Mouse (Mus musculus) neural tube, embryonic 14.5 days (tissue): ENCODE data around the gene Cbarp. TPM values are rescaled to one million over a fixed set of nuclear protein-coding genes. Genes with fewer than 3 reads are reported as not detected.

ENCODE experiments used
- ATAC-seq: fragments of 200-750 bp; cut with Nextera tagmentation; 2 replicates; pipeline ENCODE4 v1.8.0; 2017; ENCODE audit warnings: low read depth, mild to moderate bottlenecking, moderate TSS enrichment, moderate library complexity
- H3K27ac ChIP-seq: fragments of 300-500 bp; sonication (generic); 2 replicates; pipeline ENCODE4 v1.5.1; 2014; ENCODE audit warnings: low read depth, mild to moderate bottlenecking, control low read depth, low read length, moderate library complexity, mixed read lengths
- H3K27me3 ChIP-seq: fragments of 300-500 bp; sonication (generic); 2 replicates; pipeline ENCODE4 v1.6.1; 2014; ENCODE audit warnings: low read length; ENCODE audit not compliant: control insufficient read depth, insufficient read depth
- H3K36me3 ChIP-seq: fragments of 300-500 bp; sonication (generic); 2 replicates; pipeline ENCODE4 v1.6.1; 2014; ENCODE audit warnings: low read length, mixed read lengths; ENCODE audit not compliant: control insufficient read depth, insufficient read depth
- H3K4me1 ChIP-seq: fragments of 300-500 bp; sonication (generic); 2 replicates; pipeline ENCODE4 v1.6.1; 2014; ENCODE audit warnings: low read length; ENCODE audit not compliant: control insufficient read depth, insufficient read depth
- H3K4me2 ChIP-seq: fragments of 300-500 bp; sonication (generic); 2 replicates; pipeline ENCODE4 v1.6.1; 2014; ENCODE audit warnings: mild to moderate bottlenecking, low read depth, low read length, control low read depth
- H3K4me3 ChIP-seq: fragments of 300-500 bp; sonication (generic); 2 replicates; pipeline ENCODE4 v1.5.1; 2014; ENCODE audit warnings: low read depth, low read length, control low read depth, mixed read lengths
- H3K9ac ChIP-seq: fragments of 300-500 bp; sonication (generic); replicated peaks from 2 replicates; pipeline ENCODE4 v1.6.1; 2014; ENCODE audit warnings: low read depth, mild to moderate bottlenecking, control low read depth, low read length, mixed read lengths
- H3K9me3 ChIP-seq: fragments of 300-500 bp; sonication (generic); 2 replicates; pipeline ENCODE4 v1.6.1; 2016; ENCODE audit warnings: low read length; ENCODE audit not compliant: control insufficient read depth
- WGBS: fragments of 180-500 bp; shearing (Covaris S2); extraction: QIAGEN DNeasy Blood & Tissue Kit; methylation state at CpG from one replicate; pipeline ENCODE4 v1.1.7; 2014; 5-methylcytosine and 5-hydroxymethylcytosine counted together
- polyA plus RNA-seq: library from polyadenylated mRNA; unstranded; fragments of >200 nt; fragmentation: Nextera tagmentation; extraction: Ambion mirVana; gene quantifications from 2 replicates; pipeline ENCODE4 v1.2.1, GENCODE M21; 2014

Gene Cbarp
- polyA plus RNA-seq, 1 experiment from 2014 or later = 101 TPM

GRCm38 (mm10) chr10:80115944-80116335 lies 24.7 kb downstream of the Cbarp start:
- H3K4me1 ChIP-seq = peaks cover 35% of the 10 kb centered on the region
- ATAC-seq = no peak
- no peaks in the 10 kb centered on the region for H3K9me3 ChIP-seq
- peak overlapping the region; percentile 83 for H3K9ac ChIP-seq
- 0% methylated on average over 63 of the region's 63 CpGs for WGBS
- H3K27ac ChIP-seq = peak overlapping the region; percentile 80
- H3K4me3 ChIP-seq = peak overlapping the region; percentile 97
- peak overlapping the region; percentile 94 for H3K4me2 ChIP-seq
- H3K27me3 ChIP-seq = no peaks in the 10 kb centered on the region
- H3K36me3 ChIP-seq = no peaks in the 10 kb centered on the region

GRCm38 (mm10) chr10:80115290-80115943 lies 25.2 kb downstream of the Cbarp start, which contains the start of gene Stk11:
Gene Stk11, plus strand, starts transcription at chr10:80115803.
- H3K36me3 ChIP-seq = no peaks in the 10 kb centered on the region
- H3K9me3 ChIP-seq = no peaks in the 10 kb centered on the region
- H3K4me1 ChIP-seq = peaks cover 35% of the 10 kb centered on the region
- peak within 1 kb of the TSS; percentile 83 for H3K9ac ChIP-seq
- peak within 1 kb of the TSS; percentile 94 for H3K4me2 ChIP-seq
- H3K4me3 ChIP-seq = peak within 1 kb of the TSS; percentile 97
- no peaks in the 10 kb centered on the region for H3K27me3 ChIP-seq
- H3K27ac ChIP-seq = peak within 1 kb of the TSS; percentile 80
- under 1% methylated on average over 70 of the region's 70 CpGs for WGBS
- ATAC-seq = peak; percentile 97

GRCm38 (mm10) chr10:80114341-80115284 lies 26.0 kb downstream of the Cbarp start:
- peak overlapping the region; percentile 18 for H3K9ac ChIP-seq

GRCm38 (mm10) chr10:80107678-80108077 lies 33.0 kb downstream of the Cbarp start:
- Histone ChIP-seq H3K9me3 (no peaks in the 10 kb centered on the region), H3K27ac (no peak overlapping the region), H3K4me2 (no peak overlapping the region), H3K27me3 (no peaks in the 10 kb centered on the region), H3K9ac (no peak overlapping the region), H3K4me3 (no peak overlapping the region), H3K4me1 (no peaks in the 10 kb centered on the region), H3K36me3 (no peaks in the 10 kb centered on the region)
- WGBS = 55% methylated on average over 6 of the region's 6 CpGs
- no peak for ATAC-seq

More at GRCm38 (mm10) chr10:80114341-80115284, 26.0 kb downstream of the Cbarp start:
- Histone ChIP-seq H3K4me1 (peaks cover 31% of the 10 kb centered on the region), H3K4me3 (peak overlapping the region; percentile 97), H3K4me2 (peak overlapping the region; percentile 94), H3K27me3 (no peaks in the 10 kb centered on the region), H3K27ac (peak overlapping the region; percentile 69; the same call in 1 of the 2 replicates), H3K36me3 (no peaks in the 10 kb centered on the region), H3K9me3 (no peaks in the 10 kb centered on the region)
- ATAC-seq = peak; percentile 62
- WGBS = 2% methylated on average over 27 of the region's 27 CpGs

- no peak for ATAC-seq
- Histone ChIP-seq H3K36me3 (no peaks in the 10 kb centered on the region), H3K27ac (no peak overlapping the region), H3K4me1 (peaks cover 8% of the 10 kb centered on the region), H3K4me3 (no peak overlapping the region), H3K27me3 (no peaks in the 10 kb centered on the region), H3K4me2 (no peak overlapping the region), H3K9me3 (no peaks in the 10 kb centered on the region), H3K9ac (no peak overlapping the region)
- WGBS = 72% methylated on average over 5 of the region's 5 CpGs
Observed at GRCm38 (mm10) chr10:80105926-80106325, 34.7 kb downstream of the Cbarp start.

- no peak within 1 kb of the TSS for H3K4me2 ChIP-seq
- no peak within 1 kb of the TSS for H3K27ac ChIP-seq
- no peak within 1 kb of the TSS for H3K4me3 ChIP-seq
- H3K27me3 ChIP-seq = no peaks in the 10 kb centered on the region
- H3K9ac ChIP-seq = no peak within 1 kb of the TSS
- no peak for ATAC-seq
- peaks cover 8% of the 10 kb centered on the region for H3K4me1 ChIP-seq
- 70% methylated on average over 5 of the region's 5 CpGs for WGBS
- no peaks in the 10 kb centered on the region for H3K9me3 ChIP-seq
- no peaks in the 10 kb centered on the region for H3K36me3 ChIP-seq
Observed at GRCm38 (mm10) chr10:80105460-80105859, 35.2 kb downstream of the Cbarp start, which contains the start of gene Sbno2. Gene Sbno2, minus strand, starts transcription at chr10:80105571.

- H3K9ac ChIP-seq = no peak overlapping the region
- H3K27me3 ChIP-seq = no peaks in the 10 kb centered on the region
- H3K27ac ChIP-seq = no peak overlapping the region
- H3K9me3 ChIP-seq = no peaks in the 10 kb centered on the region
- 96% methylated on average over 3 of the region's 3 CpGs for WGBS
- H3K4me1 ChIP-seq = peaks cover 8% of the 10 kb centered on the region
- H3K4me2 ChIP-seq = no peak overlapping the region
- no peaks in the 10 kb centered on the region for H3K36me3 ChIP-seq
- ATAC-seq = no peak
- no peak overlapping the region for H3K4me3 ChIP-seq
Observed at GRCm38 (mm10) chr10:80104181-80104580, 36.5 kb downstream of the Cbarp start.

- no peak overlapping the region for H3K4me3 ChIP-seq
- no peaks in the 10 kb centered on the region for H3K36me3 ChIP-seq
- no peak overlapping the region; the same call in 1 of the 2 replicates for H3K27ac ChIP-seq
- H3K9me3 ChIP-seq = no peaks in the 10 kb centered on the region
- no peak overlapping the region for H3K9ac ChIP-seq
- H3K27me3 ChIP-seq = no peaks in the 10 kb centered on the region
- peaks cover 8% of the 10 kb centered on the region for H3K4me1 ChIP-seq
- ATAC-seq = no peak
- peak overlapping the region; percentile 88; the same call in 1 of the 2 replicates for H3K4me2 ChIP-seq
- WGBS = 78% methylated on average over 2 of the region's 2 CpGs
Observed at GRCm38 (mm10) chr10:80103032-80103431, 37.6 kb downstream of the Cbarp start.
